Mouse (Mus musculus): Measurements from ENCODE around the gene Fhad1.
"Not testable (repeated sequence)": the region's sequence is repeated elsewhere in the genome, so short reads cannot be mapped to it uniquely, and the experiment has no call there.

The Fhad1 gene

DNA sequence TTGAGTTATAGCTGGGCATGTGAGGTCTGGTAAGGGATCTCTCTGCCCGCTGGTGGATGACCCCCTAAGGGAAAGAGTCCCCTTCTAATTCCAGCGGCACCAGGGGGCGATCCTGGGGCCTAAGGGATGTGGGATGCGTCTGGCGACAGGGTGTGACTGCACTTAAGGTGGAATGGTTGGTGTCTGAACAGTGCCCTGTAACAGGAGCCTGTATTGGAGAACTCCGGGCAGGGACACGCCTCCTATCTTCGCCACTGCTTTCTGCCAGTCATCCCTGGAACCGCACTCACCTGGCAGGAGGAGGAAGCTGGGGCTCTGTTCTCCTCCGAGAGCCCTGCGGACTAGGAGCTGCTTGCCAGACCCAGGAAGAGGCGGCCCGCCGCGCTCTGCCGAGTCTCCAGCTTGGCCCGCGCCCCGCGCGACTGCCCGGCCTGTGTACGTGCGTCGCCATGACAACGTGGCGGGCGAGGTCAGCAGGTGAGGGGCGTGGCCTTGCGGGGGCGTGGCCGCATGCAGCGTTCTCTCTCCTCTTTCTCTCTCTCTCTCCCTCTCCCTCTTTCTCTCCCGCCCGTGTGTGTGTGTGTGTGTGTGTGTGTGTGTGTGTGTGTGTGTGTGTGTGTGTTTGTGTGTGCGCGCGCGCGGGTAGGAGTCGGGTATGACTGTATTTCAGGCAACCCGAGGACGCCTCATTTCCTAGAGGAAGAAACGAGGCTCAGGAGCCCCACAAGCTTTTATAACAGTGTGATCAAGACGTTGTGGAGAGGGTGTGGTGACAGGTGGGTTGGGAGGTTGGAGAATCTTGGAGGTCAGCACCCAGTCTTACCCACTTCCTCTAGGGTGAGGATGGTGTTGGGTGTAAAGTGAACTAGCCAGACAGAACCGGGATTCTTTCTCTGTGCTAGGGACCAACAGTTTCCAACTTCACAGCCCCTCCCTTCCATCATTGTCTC lies at the start of gene Fhad1:
TSS of gene Fhad1 (minus strand) at position 424 of the 950 bp plus-strand sequence.
- peak in 1 of 2 experiments; percentile 28 for DNase-seq (ENCODE audit: low read depth in 1 of 2, low spot score in 2 of 2)

DNA sequence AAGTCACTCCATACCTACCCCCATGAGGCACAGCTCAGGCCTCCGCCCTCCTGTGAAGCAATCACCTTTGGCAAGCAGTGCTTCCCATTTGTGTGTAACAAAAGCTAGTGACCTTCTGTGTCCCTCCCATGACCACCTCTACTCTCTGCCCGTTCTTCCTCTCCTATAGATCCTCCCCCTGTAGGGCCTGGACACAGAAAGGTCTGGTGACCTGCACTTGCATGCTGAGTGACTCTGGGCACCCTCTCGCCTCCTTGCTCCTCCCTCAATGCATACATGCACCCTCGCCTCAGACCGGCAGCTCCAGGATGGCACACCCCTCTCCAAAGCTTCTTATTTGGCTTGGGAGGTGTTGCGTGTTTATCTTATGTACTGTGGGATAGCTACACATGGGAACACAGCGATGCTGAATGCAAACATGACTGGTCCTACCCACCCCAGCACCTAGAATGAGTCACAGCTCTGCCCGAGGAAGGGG lies 48.2 kb upstream of the Fhad1 start:
- peak in 1 of 2 experiments; percentile 51 for DNase-seq (ENCODE audit: low read depth in 1 of 2, low spot score in 2 of 2)

DNA sequence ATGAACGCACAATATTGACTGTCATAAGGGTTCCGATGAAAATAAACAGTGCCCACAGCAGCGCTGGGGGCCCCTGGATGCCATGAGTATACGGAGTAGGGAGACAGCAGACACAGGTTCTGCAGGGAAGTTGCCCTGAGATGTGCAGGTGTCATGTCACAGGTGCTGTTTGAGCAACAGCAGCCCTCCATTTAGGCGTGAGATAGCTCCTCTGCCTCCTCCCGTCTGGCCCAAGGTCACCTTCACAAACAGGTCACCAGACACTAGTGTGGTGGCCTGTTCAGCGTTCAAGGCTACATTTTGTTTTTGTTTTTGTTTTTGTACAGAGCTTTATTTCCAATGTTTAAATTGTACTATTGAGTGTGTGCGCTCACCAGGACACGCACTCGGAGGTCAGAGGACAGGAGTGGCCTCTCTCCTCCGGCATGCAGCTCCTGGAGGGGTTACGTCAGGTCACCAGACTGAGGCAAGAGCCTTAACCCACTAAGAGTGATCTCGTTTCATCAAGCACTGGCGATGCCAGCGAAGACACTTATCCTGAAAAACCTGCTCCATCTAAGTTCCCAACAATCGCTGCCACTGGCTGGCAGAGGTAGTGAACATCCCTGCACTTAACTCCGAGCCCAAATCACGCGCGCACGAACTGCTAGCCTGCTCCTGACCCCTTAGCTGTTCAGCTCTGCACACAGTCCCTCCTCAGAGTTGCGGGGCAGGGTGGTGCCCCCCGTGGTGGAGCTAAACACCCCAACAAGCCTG lies 46.8 kb upstream of the Fhad1 start:
- no peak for DNase-seq (ENCODE audit: low read depth in 1 of 2, low spot score in 2 of 2)

- DNase-seq (ENCODE audit: low read depth in 1 of 2, low spot score in 2 of 2), result no peak
These were observed 45.8 kb upstream of the Fhad1 start for GRCm38 (mm10) chr4:142060455-142061378.

DNA sequence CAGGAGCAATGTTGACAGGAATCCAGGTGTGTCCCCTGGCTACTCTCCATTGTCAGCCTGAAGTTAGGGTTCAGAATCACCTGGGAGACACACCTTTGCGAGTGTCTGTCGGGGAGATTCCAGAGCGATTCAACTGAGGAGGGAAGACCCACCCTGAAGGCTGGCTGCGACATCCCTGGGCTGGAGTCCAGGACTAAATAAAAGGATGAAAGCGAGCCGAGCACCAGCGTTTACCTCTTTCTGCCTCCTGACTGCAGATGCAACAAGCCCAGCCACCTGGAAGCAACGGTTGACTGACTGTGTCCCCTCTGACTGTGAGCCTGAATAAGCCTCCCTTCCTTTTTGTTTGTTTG lies 44.9 kb upstream of the Fhad1 start:
- DNase-seq (ENCODE audit: low read depth in 1 of 2, low spot score in 2 of 2), result no peak

- DNase-seq (ENCODE audit: low read depth in 1 of 2, low spot score in 2 of 2), result no peak
These were observed 44.4 kb upstream of the Fhad1 start for GRCm38 (mm10) chr4:142059113-142059840.

DNA sequence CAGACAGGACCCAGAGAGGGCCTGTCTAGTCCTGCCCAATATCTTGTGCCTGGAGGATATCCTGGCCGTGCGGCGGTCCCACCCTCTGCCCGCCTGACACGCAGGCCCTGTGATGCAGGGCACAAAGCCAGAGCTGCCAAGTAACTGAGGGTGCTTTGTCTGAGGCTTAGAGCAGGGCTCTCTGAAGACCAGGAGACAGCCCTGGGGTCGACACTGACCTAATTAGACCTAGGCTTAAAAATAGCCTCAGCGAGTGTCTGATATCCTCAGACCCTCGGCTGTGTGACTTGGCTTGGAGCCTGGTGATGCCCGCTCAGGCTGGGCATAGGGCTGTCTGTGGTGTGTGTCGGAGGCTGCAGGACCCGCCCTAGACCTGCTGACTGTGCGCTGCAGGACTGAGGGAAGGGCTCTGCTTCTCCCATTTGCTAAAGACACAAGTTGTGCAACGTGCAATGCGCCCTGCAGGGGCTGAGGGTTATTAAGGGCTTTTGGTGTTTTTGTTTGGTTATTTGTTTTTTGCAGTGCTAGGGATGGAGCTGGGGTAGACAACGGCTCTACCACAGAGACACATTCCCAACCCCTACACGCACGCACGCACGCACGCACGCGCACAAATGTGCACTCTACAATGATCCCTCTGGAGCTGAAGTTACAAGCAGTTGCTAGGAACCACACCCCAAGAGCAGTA lies 42.8 kb upstream of the Fhad1 start:
- DNase-seq (ENCODE audit: low read depth in 1 of 2, low spot score in 2 of 2), result no peak

DNA sequence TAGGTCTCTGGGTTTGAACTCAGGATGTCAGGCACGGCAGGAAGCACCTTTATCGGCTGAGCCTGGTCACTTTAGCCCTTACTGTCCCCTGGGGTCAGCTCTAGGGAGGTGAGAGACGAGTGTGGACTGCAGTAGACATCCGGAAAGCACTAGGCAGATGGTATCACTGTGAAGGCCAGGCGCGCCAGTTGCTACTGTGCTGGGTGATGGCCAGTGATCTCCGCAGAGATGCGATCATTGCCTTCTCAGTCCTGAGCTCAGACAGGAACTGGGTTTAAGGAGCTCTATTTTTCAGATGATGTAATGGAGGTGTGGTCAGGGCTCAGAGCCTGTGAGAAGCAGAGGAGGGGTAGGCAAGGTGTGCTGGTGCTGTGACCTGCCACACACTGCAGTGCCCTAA lies 40.7 kb upstream of the Fhad1 start:
- DNase-seq (ENCODE audit: low read depth in 1 of 2, low spot score in 2 of 2), result no peak

DNA sequence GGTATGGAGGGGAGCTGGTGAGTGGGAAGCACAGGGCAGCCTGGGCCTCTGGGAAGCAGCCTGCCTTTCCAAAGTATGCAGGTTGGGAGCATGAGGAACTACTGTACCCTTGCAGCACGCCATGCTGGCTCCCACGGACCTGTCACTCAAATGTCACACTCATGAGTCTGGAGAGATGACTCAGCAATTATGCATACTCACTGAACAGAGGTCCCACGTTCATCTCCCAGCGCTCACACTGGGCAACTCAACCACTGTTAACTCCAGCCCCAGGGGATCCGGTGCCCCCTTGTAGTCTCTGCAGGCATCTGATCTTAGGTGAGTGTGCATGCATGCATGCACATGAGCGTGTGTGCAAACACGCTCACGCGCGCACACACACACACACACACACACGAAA lies 39.7 kb upstream of the Fhad1 start:
- DNase-seq (ENCODE audit: low read depth in 1 of 2, low spot score in 2 of 2), result no peak

- no peak for DNase-seq (ENCODE audit: low read depth in 1 of 2, low spot score in 2 of 2)
These were observed 39.0 kb upstream of the Fhad1 start for GRCm38 (mm10) chr4:142053661-142054448.

DNA sequence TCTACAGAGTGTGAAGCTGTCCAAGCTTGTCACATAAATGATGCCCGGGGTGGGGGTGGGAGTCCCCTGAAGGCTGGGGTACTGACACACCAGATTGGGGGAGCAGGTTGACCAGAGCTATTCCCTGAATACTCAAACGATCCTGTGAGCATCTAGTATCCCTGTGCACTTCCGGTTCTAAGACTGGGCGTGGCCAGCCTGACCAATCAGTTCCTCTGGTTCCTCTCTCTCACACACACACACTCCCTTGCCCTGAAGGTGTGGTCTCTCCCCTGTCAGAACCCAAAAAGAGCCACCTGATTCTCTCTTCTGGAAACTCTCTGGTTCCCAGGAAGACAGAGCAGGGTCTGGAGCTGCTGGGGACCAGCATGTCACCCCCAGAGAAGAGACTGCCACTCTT lies 38.4 kb upstream of the Fhad1 start:
- no peak for DNase-seq (ENCODE audit: low read depth in 1 of 2, low spot score in 2 of 2)

DNA sequence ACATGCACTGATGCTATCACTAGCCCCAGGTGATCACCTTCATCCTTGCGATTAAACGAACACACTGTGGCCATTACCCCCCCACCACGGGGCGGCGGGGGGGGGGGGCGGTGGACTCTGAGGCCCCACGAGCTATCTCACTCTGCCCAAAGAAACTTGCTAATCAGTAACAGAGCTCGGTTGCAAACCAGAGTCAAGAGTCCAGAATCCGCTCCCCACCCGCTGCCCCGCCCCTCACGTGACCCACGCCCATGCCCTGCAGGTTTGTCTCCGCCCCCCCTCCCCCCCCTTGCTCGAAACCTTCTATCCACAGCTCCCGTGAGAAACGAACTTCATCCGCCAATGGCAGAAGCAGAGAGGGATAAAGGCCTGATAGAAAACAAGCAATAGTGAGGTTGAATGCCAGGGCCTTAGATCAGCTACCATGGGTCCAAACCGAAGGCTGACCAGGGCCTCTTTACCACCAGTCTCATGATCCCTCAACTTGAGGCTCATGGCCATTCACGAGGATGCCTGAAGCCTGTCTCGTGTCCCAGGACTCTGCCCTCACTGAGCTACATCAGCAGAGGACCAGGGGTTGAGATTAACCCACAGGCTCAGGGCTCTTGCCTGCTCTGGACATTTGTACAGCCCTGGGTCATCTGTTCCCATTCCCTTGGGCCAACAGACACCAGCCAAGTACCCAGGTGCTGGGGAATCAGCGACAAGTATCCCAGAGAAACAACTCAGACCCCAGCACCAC lies 37.7 kb upstream of the Fhad1 start:
- DNase-seq (ENCODE audit: low read depth in 1 of 2, low spot score in 2 of 2), result no peak

GRCm38 (mm10) chr4:142051883-142052282 lies 37.0 kb upstream of the Fhad1 start:
- not testable (repeated sequence) for DNase-seq (ENCODE audit: low read depth in 1 of 2, low spot score in 2 of 2)

- no peak for DNase-seq (ENCODE audit: low read depth in 1 of 2, low spot score in 2 of 2)
These were observed 35.1 kb upstream of the Fhad1 start for GRCm38 (mm10) chr4:142049963-142050362.

DNA sequence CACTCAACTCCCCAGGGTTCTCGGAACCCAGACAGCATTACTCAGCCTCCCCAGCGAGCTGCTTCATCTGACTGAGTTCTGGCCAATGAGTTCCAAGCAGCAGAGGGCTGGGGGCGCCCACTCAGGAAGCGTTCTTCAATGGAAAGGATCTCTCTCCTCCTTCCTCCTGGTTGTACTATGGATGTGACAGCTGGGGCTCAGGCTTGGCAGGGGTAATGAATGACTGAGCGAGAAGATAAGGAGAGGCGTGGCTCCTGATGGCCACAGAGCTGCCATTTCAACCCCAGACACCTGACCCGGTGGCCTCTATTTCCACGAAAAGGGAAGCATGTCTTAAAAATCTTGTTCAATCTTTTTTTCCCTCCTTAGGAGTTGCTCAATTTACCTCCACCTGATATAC lies 33.5 kb upstream of the Fhad1 start:
- DNase-seq (ENCODE audit: low read depth in 1 of 2, low spot score in 2 of 2), result no peak

DNA sequence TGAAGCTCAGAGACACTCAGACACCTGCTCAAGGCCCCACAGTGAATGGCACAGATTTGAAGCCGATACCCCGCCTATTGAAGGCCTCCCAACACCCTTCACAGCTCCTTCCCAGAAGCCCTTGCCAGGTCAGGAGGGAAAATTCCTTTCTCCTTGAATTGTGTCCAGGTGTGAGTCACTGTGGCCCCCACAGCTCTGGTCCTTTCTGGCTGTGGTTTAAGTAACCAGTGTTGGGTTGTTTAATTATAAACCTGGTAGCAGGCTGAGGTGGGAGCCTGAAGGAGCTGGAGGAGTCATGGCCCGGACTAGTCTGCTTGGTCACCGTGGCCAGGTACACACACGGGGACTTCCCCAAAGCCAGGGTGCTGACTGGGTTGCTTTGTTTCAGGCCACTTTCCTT lies 32.1 kb upstream of the Fhad1 start:
- no peak for DNase-seq (ENCODE audit: low read depth in 1 of 2, low spot score in 2 of 2)

GRCm38 (mm10) chr4:142046496-142046895 lies 31.6 kb upstream of the Fhad1 start:
- DNase-seq (ENCODE audit: low read depth in 1 of 2, low spot score in 2 of 2), result no peak

GRCm38 (mm10) chr4:142045595-142046163 lies 30.8 kb upstream of the Fhad1 start:
- DNase-seq (ENCODE audit: low read depth in 1 of 2, low spot score in 2 of 2), result no peak
